Mouse (Mus musculus): ENCODE data around the gene Fat3.
A peak's percentile ranks its signal among the peaks of the same experiment; 100 is the strongest.

The Fat3 gene

DNA sequence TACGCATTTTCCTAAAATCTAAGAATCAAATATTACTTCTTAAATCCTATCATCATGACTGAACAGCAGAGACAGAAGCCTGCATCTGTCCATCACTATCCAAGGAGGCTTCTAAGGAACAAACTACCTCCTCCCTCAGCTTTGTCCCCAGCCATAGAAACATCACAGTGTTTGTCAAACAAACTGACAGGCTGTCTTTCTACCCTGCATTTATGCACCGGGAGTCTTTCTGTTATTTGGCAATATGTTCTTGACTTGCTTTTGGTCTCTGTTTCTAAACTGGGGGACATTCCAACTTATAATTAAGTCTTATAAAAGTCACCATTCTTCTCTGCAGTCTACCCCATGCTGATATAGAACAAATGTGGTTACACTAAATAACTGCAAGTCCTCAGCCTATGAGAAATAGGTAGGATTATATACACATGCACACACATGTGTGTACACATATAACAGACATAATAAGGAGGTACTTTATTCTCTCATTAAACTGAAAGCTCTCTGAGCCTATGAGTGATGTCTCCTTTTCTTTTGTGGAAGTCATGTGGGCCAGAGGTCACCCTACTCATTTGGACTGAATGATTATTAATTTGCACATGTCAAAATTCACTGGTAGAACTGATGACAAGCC lies 244.4 kb downstream of the Fat3 start:
- no peak for DNase-seq (ENCODE audit: low read depth, low spot score)

DNA sequence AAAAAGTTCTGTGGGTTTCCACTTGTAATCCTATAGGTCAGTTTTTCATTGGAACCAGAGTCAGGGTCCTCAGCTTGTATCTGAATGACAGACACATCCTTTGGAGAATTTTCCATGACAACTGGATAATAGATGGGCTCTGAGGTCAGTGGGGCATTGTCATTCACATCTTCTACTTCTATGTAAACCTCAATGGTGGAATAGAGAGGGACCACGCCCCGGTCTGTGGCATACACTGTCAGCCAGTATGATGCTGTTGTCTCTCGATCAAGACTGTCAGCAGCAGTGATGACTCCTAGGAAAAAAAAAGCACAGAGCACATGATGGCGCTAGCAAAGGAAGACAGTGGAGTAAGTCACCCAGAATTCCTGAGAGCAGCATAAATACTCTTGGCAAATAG lies 254.3 kb downstream of the Fat3 start:
- peak; percentile 36 for DNase-seq (ENCODE audit: low read depth, low spot score)

DNA sequence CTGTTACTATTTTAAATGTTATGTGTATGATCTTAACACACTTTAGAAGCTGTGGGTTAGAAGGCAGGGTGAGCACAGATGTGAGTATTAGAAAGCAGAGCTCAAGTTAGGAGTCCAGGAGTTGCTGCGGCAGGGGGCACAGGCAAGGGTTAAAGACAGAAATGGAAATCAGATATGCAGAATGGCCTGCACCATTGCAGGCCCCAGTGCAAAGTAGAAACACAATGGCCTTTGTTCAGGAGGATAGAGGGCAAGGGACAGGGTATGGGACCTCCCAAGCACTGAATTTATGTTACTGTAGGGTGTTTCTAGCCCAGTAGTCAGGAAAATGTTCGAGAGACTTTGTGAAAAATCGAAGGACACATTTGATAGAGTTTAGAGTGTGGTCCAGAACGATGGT lies 269.5 kb downstream of the Fat3 start:
- DNase-seq (ENCODE audit: low read depth, low spot score): no peak

DNA sequence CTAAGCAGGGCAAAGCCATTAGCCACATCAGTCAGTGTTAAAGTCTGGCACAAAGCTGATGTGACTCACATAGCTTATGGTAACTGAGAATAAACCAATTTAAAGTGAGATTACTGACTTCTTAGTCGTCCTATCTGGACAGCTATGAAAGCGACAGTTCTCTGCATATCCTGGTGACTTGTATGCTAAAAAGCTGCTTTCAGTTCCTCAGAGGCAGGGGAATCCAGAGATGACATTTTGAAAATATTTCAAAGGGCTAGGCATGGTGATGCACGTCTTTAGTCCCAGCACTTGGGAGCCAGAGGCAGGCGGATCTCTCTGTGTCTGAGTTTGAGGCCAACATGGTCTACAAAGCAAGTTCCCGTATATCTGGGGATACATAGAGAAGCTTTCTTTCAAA lies 272.2 kb downstream of the Fat3 start:
- DNase-seq (ENCODE audit: low read depth, low spot score): no peak

DNA sequence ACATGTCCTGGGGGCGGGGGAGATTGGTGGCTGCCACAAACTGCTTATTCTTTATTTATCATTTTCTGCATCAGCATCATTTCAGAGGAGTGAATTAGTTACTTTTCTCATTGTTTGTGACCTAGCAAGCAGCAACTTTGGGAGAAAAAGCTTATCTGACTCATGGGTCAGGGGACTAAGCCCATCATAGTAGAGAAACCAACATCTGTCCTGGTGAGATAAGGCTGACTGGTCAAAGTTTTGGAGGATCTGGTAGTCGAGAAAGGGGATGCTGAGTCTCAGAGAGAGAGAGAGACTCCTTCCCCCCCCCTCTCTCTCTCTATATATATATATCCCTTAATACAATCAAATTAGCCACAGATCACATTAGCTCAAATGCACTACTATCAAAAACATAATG lies 273.7 kb downstream of the Fat3 start:
- no peak for DNase-seq (ENCODE audit: low read depth, low spot score)

DNA sequence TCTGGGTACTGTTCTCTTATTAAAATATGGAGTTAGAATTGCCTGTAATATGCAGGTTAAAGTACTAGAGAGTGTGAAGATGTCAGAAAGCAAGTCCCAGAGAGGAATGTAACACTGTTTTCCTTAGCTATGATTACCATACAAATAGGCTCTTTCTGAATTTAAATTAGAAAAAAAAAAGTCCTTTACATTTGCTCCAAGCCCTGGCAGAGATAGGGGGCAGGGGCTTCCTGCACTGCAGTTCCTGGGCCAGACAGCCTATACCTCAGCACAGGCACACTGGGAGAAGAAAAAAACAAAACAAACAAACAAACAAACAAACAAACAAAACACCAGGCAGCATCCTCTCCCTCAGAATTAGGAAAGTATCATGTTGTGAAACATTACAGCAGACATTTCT lies 274.5 kb downstream of the Fat3 start:
- no peak for DNase-seq (ENCODE audit: low read depth, low spot score)

DNA sequence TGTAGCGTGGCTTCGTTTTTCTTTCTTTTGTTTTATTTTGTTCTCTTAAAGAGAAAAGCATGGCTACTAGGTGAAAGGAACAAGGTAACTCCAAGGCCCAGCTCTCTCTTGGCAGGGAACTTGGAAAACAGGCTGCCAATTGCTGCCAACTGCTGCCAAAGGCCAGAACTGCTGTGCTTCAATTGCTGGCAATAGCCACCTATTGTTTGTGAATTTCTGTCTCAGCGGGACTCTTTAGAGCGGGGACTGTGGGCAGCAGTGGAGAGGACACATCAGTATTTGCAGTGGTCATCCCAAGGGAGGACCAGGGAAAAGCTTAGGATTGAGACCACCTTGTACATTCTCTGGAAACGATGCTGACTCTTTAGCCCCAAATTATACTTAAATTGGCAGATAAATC lies 279.2 kb downstream of the Fat3 start:
- DNase-seq (ENCODE audit: low read depth, low spot score): no peak

DNA sequence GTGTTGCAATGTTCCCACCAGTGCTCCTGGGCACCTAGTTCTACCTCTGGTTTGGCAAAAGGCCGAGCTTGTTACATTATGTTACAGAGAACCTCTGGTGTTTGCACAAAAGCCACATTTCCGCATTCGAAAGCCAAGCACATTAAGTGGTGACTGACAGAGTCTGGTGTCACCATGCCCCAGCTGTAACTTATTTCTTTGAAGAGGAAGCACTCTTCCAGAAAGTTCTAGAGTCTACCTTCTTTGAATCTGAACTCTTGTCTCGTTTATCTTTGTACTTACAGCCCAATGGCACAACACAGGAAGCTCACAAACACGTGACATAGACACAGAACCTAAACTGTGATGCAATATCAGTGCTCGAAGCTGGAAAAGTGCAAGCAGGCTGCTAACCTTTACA lies 284.9 kb downstream of the Fat3 start:
- no peak for DNase-seq (ENCODE audit: low read depth, low spot score)

DNA sequence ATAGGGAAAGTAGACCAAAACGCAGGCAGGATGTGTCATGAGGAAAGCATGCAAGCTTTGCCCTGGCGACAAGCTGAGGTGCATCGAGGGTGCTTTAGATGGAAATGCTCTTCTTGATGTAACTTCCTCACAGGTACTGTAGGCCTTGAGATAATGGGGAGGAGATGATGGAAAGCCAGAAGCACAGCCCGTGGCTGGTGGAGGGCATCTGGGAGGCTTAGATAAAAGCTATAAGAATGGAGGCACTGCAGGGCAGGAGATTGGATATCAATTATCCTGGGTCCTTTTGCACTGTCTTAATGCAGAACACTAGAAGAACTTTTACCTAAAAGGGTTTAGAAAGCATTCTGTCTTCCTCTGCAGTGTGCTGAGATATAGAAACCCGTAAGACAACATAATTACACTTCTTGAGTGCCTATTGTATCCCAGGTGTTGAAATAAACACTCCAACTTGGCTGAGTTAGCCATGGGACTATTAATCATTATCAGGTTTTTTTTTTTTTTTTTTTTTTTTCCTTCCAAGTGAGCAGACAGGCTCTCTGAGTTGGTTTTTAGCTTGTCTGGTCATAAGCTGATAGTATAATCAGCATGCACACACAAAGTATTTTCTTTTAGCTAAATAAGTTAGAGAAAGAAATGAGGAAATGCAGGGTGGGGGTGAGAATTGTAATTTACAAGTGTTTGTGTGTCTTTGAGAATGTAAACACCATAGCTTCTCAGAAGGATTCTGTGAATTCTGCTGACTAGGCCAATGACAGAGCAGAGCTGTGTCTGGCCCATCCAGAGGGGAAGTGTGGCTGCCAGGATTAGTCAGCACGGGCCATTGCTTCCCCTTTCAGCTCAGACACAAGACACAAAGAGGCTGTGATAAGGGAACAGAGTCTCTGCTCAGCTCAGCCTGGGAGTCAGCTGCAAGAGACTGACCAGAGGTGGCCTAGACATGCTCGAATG lies 286.1 kb downstream of the Fat3 start:
- DNase-seq (ENCODE audit: low read depth, low spot score): no peak

DNA sequence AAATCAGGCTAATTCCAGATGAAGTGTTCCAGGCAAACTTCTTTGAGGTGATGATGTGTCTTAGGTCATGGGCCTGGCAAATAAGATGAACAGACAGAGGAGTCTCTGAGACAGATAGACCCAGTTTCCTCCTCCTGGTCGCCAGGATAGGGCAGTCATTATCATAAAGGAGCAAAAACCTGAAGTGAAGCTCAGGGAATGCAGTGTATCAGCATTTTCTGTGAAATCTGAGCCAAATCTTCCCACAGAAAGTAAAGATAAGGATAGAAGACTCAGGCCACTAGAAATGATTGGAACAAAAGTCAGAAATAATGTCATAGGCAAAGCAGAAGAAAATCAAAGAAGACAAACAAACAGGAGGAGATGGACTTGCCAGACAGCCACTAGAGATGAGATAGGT lies 287.8 kb downstream of the Fat3 start:
- no peak for DNase-seq (ENCODE audit: low read depth, low spot score)

DNA sequence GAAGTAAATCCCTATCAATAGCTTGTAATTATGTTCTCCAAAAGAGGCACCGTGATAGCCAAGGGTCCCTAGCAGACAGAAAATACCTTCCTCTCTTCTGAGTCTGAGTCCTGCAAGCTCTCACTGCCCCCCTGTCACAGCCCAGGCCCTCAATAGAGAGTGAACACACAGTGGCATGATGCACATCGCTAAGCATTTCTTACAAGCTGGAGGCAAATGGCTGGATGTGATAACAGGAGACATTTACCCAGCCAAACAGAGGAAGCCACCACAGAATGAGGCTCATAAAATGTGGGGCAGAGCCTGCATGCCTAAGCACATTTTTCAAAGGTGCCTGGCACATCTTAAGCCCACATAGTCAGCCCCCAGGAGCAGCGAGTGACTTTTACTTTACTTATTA lies 288.5 kb downstream of the Fat3 start:
- no peak for DNase-seq (ENCODE audit: low read depth, low spot score)

DNA sequence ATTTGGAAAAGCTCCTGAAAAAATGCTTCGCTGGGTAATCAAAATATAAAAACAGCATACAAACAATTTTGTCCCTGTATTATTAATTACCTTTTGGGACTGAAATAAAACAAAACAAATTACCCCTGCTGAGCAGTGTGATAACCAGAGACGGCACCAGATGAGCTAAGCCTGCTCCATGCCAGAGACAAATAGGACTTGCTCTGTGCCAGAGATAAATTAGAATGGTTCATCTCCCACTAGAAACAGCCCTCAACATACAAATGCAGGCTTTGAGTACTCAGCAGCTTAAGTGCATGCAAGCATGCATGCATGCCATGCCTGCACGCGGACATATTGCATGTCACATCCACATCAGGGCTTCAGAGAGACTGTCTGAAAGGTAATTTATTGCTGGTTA lies 288.9 kb downstream of the Fat3 start:
- DNase-seq (ENCODE audit: low read depth, low spot score): no peak

DNA sequence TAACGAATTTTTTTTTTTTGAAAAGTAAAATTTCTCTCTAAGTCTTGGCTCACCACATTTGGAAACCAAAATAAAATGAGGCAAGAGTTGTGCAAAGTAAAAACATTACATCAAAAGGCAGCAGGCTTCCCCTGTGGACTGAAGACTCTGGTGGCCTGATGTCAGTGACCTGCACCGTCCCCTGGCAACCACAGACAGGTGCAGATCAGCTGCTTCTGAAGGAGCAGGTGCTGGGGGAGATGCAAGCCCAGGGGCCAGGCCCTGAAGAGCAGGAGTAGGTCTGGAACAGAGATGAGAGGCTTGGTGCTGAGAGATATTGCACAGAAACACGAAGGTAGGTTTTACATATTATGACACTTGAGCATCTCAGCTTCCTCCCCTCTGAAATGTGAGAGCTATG lies 289.6 kb downstream of the Fat3 start:
- DNase-seq (ENCODE audit: low read depth, low spot score): no peak

DNA sequence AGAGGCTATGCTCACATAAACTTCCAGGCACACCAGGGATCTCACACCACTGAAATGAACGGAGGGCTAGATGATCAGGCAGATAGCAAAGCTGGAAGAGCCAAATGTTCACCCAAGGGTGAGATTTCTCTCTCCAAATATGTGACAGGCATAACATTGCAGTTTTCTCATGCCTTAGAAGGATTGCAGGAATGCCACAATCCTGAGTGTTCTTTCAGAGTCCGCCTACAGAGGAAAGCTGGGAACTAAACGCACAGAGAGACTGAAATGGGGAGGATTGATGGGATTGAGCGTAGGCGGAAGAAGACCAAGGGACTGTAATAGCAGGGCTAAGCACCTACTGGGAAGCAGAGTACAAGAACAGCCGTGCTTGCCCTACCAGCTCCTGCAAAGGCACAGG lies 298.8 kb downstream of the Fat3 start:
- no peak for DNase-seq (ENCODE audit: low read depth, low spot score)

DNA sequence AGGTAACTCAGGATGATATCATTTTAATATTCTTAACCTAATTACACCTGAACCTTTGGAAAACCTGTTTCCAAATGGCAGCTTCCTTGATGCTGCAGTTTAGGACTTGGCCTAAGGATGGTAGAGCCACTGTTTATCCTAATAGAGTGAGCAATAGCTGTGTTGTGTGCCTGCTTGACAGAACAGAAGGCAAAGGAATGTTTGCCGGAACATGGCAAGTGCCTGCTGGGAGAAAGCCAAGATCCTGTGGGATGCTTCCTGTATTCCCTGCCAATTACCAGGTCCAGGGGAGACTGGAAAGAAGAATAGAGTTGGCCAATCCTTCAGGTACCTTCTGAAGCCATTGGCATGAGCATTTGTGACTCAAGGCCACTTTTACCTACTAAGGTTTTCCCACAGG lies 300.1 kb downstream of the Fat3 start:
- no peak for DNase-seq (ENCODE audit: low read depth, low spot score)

DNA sequence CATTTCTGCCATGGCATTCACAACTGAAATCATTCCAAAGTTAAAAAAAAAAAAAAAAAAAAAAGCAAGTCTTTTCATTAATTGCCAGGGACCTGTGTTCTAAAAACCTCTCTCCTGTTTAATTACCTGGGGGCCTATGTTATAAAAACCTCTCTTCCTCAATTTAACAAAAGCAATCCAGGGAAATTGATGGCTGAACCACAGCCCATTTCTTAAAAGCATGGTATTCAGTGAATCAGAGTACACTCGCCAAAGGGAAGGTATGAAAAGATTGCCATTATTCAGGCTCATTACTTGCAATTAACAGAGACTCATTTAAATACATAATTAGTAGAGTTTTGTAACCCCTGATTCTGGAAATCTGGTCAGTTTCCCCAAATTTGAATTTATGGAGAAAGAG lies 314.6 kb downstream of the Fat3 start:
- DNase-seq (ENCODE audit: low read depth, low spot score): no peak

DNA sequence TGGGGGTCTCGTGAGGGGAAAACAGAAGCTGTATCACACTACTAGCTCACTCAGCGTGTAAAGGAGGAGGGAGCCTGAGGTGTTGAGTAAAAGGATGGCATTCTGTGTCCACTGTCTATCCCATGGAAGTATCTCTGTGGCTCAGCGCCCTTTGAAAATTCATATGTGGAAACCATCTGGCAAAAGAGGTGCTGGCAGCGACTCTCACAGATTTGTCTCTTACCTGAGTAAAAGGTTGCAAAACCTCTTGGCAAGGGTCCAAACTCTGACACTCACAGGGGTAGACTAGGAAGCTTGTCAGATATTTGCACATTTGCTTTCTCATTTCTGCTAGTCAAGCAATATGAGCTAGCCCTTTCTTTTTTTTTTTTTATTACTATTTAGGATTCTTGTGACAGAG lies 331.8 kb downstream of the Fat3 start:
- DNase-seq (ENCODE audit: low read depth, low spot score): no peak

DNA sequence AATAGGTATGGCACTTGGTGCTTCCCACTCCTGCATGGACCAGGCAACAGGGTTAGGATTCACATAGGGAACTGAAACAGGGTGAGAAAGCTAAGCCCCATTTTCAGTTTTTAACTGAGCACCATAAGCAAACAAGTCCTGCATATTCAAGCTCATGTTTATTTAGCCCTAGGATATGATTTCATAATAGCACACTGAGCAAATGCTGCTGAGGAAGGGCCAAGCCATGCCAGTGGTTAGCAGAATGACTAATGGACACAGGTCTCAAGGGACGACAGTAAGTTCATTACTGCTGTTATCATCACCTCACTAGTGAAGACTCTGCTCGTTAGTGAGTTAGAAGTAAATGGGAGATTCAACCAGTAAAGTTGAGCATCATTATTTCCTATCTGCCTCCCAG lies 333.0 kb downstream of the Fat3 start:
- no peak for DNase-seq (ENCODE audit: low read depth, low spot score)

DNA sequence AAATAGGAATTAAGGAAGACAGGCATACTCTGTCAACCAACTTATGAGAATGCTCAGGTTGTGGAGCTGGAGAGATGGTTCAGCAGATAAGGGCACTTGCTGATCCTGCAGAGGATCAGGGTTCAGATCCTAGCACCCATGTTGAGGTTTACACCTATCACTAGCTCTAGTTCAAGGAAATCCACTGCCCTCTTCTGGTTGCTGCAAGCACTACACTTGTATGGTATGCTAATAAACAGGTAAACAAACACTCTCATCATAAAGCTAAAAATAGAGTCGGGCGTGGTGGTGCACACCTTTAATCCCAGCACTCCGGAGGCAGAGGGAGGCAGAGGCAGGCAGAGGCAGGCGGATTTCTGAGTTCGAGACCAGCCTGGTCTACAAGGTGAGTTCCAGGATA lies 341.7 kb downstream of the Fat3 start:
- DNase-seq (ENCODE audit: low read depth, low spot score): peak; percentile 64

DNA sequence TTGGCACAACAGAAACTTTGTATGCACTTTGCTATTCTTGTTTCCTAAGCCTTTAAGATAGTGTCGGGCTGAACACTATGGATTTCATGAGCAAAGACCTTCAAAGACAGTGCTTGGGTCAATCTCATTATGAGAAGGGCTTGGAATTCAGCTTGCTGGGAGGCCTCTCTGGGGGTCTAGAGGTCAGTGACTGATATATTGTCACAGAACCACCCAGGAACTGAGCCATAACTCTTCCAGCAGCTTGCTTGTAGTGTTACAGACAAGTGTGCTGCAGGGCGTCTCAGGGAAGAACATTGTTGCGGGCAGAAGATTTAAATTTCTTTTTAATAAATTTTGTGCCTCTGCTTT lies 347.5 kb downstream of the Fat3 start:
- DNase-seq (ENCODE audit: low read depth, low spot score): no peak

DNA sequence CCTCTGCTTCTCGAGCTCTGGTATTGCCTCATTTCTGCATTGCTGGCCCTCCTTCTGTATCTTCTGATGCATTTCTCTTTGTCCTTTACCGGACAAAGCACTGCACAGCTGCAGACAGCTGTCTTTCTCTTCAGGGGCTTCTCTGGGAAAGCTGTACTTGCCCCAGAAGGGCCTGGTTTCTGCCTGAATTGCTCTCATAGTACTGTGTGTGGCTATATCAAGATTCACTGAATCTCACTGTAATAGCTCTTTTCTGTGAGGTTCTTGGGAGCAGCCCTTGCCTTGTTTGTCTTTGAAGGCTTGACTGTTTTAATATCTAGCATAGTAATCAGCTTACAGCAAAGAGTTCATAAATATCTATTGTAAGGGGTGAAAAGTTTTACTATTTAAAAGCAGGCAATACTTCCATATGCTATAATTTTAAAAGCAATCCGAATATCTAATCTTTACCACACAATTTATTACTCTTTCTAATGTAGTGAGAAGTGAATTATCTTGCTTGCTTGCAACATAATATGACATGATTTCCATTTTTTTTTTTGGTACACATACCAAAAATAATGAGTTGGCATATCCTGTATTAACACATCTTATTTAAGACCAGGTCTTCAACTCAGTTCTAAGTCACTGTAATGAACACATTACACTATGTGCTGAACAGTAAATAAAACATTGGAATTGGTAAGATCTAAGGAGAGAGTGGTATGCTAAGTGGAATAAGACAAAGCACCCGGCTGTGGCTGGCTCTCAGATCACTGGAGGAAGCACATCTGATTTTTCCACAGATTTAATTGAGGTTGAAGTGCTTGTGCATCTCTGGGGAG lies 348.1 kb downstream of the Fat3 start:
- DNase-seq (ENCODE audit: low read depth, low spot score): no peak

DNA sequence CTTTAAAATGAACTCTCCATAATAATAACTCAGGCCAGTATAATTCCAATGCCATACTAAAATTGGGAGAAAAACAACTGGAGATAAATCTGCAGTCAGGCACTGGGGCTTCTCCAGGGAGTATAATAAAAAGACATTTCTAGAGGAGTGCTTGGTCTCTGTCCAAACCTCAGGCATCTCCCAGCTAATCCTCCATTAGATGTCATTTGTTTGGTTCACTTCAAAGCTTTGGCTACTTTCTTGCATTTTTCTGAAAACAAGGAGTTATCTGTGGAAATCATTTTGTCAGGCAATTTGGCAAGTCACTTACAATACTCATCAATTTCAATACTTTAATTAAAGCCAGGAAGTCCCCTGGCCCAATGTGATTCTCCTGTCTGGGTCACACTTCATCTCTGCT lies 351.0 kb downstream of the Fat3 start:
- DNase-seq (ENCODE audit: low read depth, low spot score): no peak

DNA sequence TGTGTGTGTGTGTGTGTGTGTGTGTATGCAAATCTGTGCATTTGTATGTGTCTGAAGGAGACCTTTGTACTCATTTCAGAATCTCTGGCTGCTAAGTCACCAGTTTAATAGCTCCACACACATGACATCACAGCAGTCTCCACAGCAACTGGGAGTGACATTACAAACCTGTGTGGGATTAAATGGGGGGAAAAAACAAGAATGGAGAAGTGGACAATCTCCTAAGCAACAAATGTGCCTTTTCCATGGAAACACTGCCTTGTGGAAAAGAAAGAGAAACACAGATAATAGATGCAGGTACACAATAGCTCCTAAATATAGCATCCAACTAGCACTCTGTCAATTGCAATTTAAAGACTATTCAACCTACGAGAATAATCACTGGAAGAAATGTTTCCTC lies 353.4 kb downstream of the Fat3 start:
- DNase-seq (ENCODE audit: low read depth, low spot score): no peak
